Mouse (Mus musculus): ENCODE results near the gene Morf4l2. TPM values are rescaled to one million over a fixed set of nuclear protein-coding genes. Genes with fewer than 3 reads are reported as not detected.
"Not testable (repeated sequence)": the region's sequence is repeated elsewhere in the genome, so short reads cannot be mapped to it uniquely, and the experiment has no call there.

Morf4l2 gene
- polyA plus RNA-seq, 1 experiment from 2014 or later: 572 TPM

DNA sequence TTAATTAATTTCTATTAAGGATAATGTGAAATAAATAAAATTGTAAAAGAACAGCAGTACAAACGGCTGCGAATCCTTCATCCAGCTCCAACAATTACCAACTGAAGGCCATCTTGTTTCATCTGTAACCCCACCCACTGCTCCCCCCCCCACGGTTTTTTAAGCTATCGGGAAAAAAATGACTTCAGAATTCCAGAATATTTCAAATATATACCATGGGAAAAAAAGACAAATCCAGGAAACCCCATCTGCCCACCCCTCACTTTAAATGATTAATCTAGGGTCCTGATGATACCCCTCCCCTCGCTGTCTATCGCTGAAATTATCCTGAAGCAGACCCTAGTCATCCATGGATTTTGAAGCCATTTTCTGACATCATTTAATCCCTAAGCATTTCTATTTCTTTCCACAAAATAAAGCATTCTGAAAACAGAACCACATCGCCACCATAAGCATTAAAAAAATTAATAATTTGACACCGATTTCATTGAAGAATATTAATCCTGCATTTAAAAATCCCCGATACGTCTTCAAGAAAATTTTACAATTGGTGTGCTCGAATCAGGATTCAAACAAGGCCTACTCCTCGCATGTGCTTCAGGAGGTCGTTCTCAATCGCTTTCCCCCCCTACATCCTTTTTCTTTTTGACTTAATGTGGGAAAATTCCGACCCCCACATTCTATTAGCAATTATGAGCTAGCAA lies 3.3 kb downstream of the Morf4l2 start:
- peak; percentile 26 for DNase-seq
- peak overlapping the region; percentile 68 for H3K9ac ChIP-seq
- H3K9me3 ChIP-seq (ENCODE audit: low read depth, low read length): no peaks in the 10 kb centered on the region
- TF ChIP-seq CTCF (IDR thresholded peaks at IDR 0.05; ENCODE audit: low read depth): no peak
- WGBS: 15% methylated on average over 15 of the region's 15 CpGs
- no peak for ATAC-seq (ENCODE audit: insufficient read depth)
- peak overlapping the region; percentile 57 for H3K4me3 ChIP-seq (ENCODE audit: low read depth, low read length)
- peak overlapping the region; percentile 86 for H3K27ac ChIP-seq (ENCODE audit: low read depth)
- H3K4me2 ChIP-seq: peak overlapping the region; percentile 66
- H3K4me1 ChIP-seq (ENCODE audit: insufficient read depth): no peaks in the 10 kb centered on the region
- peaks cover 25% of the 10 kb centered on the region for H3K36me3 ChIP-seq (ENCODE audit: insufficient read depth)
- H3K27me3 ChIP-seq (ENCODE audit: insufficient read depth, low read length): no peaks in the 10 kb centered on the region

DNA sequence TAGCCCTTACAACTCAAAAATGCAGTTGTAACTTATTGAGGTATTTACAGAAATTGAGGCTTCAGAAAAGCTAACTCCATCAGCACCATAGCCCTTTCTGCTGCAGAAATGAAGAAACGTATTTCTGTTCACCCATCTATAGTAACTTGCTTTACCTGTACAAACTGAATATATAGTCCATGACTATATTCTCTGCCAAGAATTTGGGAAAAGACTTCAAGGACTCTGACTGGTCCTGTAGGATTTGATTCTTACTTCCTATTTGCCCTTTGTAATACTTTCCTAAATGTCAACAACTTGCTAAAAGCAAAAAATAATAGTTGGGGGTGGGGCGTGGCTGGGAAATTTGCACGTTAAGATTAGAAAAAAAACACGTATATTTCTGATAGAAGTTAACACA lies 11.5 kb downstream of the Morf4l2 start:
- TF ChIP-seq CTCF (IDR thresholded peaks at IDR 0.05; ENCODE audit: low read depth): no peak
- Histone ChIP-seq H3K4me1 (ENCODE audit: insufficient read depth) (no peaks in the 10 kb centered on the region), H3K27me3 (ENCODE audit: insufficient read depth, low read length) (no peaks in the 10 kb centered on the region), H3K9me3 (ENCODE audit: low read depth, low read length) (no peaks in the 10 kb centered on the region), H3K9ac (no peak overlapping the region), H3K27ac (ENCODE audit: low read depth) (no peak overlapping the region), H3K4me3 (ENCODE audit: low read depth, low read length) (no peak overlapping the region), H3K36me3 (ENCODE audit: insufficient read depth) (peaks cover 28% of the 10 kb centered on the region), H3K4me2 (no peak overlapping the region)
- 83% methylated on average over 4 of the region's 4 CpGs for WGBS
- DNase-seq: no peak
- no peak for ATAC-seq (ENCODE audit: insufficient read depth)

DNA sequence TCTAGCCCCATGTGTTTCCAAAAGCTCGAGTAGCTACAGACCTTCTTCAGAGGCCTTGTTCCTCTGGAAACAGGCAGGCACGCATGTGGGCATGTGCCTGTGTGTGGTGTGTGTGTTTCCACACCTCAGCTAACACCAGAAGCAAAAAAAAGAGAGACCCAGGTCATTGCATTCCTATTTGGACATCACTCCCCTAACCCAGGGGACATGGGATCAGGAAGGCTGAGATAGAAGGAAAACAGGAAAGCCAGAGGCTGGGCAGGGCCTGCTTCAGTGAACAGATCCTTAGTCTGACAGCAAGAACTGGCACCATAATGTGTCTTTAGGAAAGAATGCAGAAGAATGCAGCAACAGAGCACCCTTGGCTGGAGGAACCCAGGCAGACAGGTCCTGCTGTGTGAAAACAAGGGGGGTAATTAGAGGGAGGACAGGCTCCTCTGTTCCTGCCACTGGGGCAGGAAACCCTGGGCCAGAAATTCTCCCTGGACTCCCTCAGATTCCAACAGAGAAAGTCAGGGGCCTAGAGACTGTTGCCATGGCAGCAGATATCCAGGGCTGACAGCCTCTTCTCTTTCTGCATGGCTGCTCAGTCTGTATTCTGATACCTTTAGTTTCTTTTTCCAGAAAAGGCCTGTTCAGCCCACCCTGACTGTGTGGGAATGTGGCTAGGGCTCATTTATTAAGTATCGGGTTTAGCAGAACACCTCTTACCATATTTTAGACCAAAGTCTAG lies 28.6 kb downstream of the Morf4l2 start:
- not testable (repeated sequence) for H3K27ac ChIP-seq (ENCODE audit: low read depth); H3K27me3 ChIP-seq (ENCODE audit: insufficient read depth, low read length); ATAC-seq (ENCODE audit: insufficient read depth); H3K36me3 ChIP-seq (ENCODE audit: insufficient read depth); H3K9ac ChIP-seq; H3K4me1 ChIP-seq (ENCODE audit: insufficient read depth); H3K4me3 ChIP-seq (ENCODE audit: low read depth, low read length); H3K4me2 ChIP-seq; H3K9me3 ChIP-seq (ENCODE audit: low read depth, low read length); DNase-seq
- WGBS: 41% methylated on average over 3 of the region's 3 CpGs

DNA sequence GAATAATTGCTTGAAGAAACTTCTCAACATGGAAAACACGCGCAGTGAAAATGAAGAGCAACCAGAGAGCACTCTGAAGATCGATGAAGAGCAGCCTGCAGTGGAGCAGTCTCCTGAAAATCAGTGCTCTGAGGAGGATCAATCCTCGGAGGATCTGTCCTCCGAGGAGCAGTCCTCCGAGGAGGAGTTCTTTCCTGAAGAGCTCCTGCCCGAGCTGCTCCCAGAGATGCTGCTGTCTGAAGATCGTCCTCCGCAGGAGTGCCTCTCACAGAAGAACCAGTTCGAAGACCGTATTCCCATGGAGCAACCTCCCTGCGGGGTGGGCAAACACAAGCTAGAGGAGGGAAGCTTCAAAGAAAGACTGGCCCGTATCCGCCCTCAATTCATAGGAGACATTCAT lies 34.7 kb downstream of the Morf4l2 start:
- ATAC-seq (ENCODE audit: insufficient read depth): peak; percentile 22; the same call in 1 of the 2 replicates
- H3K27ac ChIP-seq (ENCODE audit: low read depth): peak overlapping the region; percentile 65; the same call in 1 of the 2 replicates
- DNase-seq: peak; percentile 10

DNA sequence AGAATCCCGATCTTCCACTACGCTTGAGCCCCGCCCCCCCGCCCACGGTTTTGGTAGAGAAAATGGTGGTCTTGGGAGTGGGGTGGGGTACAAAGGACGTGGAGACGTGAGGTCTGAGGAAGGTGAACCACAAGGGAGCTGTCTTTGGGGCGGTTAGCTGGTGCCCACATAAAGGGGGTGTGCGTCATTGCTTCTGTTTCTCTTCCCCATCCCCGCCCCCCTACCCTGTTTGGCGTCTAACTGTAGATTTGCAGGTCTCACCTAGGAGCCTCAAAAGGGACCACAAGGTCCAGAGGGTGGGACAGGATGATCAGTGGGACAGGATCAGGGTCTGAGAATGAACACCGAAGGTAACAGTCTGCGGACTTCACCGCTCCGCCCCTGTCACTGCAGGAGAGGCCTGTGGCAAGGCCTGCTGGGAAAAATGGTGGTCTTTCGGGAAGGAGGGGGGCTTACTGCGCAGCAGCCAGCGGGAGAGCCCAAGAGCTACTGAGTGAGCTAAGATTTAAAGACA lies 35.3 kb downstream of the Morf4l2 start:
- Histone ChIP-seq H3K36me3 (ENCODE audit: insufficient read depth) (no peaks in the 10 kb centered on the region), H3K4me2 (peak overlapping the region; percentile 62), H3K4me3 (ENCODE audit: low read depth, low read length) (peak overlapping the region; percentile 47), H3K27ac (ENCODE audit: low read depth) (peak overlapping the region; percentile 65), H3K9me3 (ENCODE audit: low read depth, low read length) (no peaks in the 10 kb centered on the region), H3K4me1 (ENCODE audit: insufficient read depth) (no peaks in the 10 kb centered on the region), H3K27me3 (ENCODE audit: insufficient read depth, low read length) (no peaks in the 10 kb centered on the region), H3K9ac (peak overlapping the region; percentile 65)
- TF ChIP-seq CTCF (IDR thresholded peaks at IDR 0.05; ENCODE audit: low read depth): no peak
- DNase-seq (peak; percentile 71), ATAC-seq (ENCODE audit: insufficient read depth) (peak; percentile 90)
- 11% methylated on average over 18 of the region's 18 CpGs for WGBS

More for the DNA sequence above, 34.7 kb downstream of the Morf4l2 start:
- Histone ChIP-seq H3K4me3 (ENCODE audit: low read depth, low read length) (peak overlapping the region; percentile 47), H3K9ac (peak overlapping the region; percentile 65), H3K4me1 (ENCODE audit: insufficient read depth) (no peaks in the 10 kb centered on the region), H3K9me3 (ENCODE audit: low read depth, low read length) (no peaks in the 10 kb centered on the region), H3K4me2 (peak overlapping the region; percentile 62), H3K36me3 (ENCODE audit: insufficient read depth) (no peaks in the 10 kb centered on the region), H3K27me3 (ENCODE audit: insufficient read depth, low read length) (no peaks in the 10 kb centered on the region)
- TF ChIP-seq CTCF (IDR thresholded peaks at IDR 0.05; ENCODE audit: low read depth): no peak
- WGBS: 23% methylated on average over 14 of the region's 14 CpGs

DNA sequence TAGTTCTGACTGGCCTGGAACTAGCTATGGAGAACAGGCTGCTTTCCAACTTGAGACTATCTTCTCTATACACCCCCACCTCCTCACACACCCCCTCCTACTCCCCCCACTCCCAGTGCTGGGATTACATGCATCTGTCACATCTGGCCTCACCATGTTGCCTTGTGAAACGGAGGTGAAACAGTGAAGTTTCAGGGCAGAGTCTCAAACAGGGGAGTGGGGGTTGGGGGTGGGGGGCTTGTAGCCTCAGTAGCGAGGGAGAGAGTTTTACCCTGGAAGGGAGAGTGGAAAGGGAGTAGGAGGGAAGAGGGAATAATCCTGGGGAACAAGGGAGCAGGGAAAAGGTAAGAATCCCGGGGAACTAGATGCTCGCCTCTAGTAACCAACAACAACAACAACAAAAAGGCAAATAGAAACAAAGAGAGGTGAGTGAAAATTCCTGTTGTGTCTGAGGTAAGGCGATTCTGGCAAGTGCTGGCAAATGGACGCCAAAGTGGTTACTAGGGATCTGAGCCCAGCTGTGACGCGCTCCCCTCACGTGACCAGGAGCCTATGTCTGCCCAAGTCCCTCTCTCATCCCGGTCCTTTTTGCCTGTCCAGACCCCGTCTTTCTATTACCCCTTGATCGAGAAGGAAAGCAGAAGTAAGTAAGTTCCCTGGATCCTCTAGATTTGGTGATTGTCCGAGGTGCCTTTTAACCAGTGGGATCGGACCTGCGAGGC lies 35.9 kb downstream of the Morf4l2 start, which contains the start of gene Tceal1:
Gene Tceal1, plus strand, starts transcription at position 537 of the 722 bp plus-strand sequence.
- no peak for TF ChIP-seq CTCF (IDR thresholded peaks at IDR 0.05; ENCODE audit: low read depth)
- peak within 1 kb of the TSS; percentile 47 for H3K4me3 ChIP-seq (ENCODE audit: low read depth, low read length)
- H3K27me3 ChIP-seq (ENCODE audit: insufficient read depth, low read length): no peaks in the 10 kb centered on the region
- DNase-seq (peak; percentile 81), ATAC-seq (ENCODE audit: insufficient read depth) (peak; percentile 96)
- peak within 1 kb of the TSS; percentile 65 for H3K9ac ChIP-seq
- H3K4me2 ChIP-seq: peak within 1 kb of the TSS; percentile 62
- no peaks in the 10 kb centered on the region for H3K4me1 ChIP-seq (ENCODE audit: insufficient read depth)
- 11% methylated on average over 15 of the region's 15 CpGs for WGBS
- H3K27ac ChIP-seq (ENCODE audit: low read depth): peak within 1 kb of the TSS; percentile 65
- no peaks in the 10 kb centered on the region for H3K9me3 ChIP-seq (ENCODE audit: low read depth, low read length)
- no peaks in the 10 kb centered on the region for H3K36me3 ChIP-seq (ENCODE audit: insufficient read depth)

Data from lung, embryonic 14.5 days (tissue).